Mouse (Mus musculus) heart, postnatal 36 days (tissue): ENCODE data around the gene Cdv3. TPM values are rescaled to one million over a fixed set of nuclear protein-coding genes. Genes with fewer than 3 reads are reported as not detected.
A peak's percentile ranks its signal among the peaks of the same experiment; 100 is the strongest.

Experiments used
- DNase-seq, 2 experiments: peaks; one replicate each; pipeline ENCODE4 v3.0.0; 2021 to 2022
- intact Hi-C: fragments of 180-260 bp; cut with DNase I; formaldehyde crosslinking; loops from one replicate; pipeline ENCODE4 v1.15.1; 2025
- total RNA-seq, 2 experiments: library from RNA; stranded (reverse); gene quantifications; 2 replicates each; pipeline ENCODE4 v1.2.3; 2021

Cdv3 gene
- total RNA-seq, 2 experiments from 2014 or later: 120 to 123 TPM

GRCm38 (mm10) chr9:103305332-103306041 is 60.2 kb downstream of the Cdv3 start:
- intact Hi-C loops: loop anchor here (2.0 to 10.0 kb wide), 4 partner anchors 61 to 681 kb away; partner anchors contain the start of genes Anapc13 and Cep63

DNA sequence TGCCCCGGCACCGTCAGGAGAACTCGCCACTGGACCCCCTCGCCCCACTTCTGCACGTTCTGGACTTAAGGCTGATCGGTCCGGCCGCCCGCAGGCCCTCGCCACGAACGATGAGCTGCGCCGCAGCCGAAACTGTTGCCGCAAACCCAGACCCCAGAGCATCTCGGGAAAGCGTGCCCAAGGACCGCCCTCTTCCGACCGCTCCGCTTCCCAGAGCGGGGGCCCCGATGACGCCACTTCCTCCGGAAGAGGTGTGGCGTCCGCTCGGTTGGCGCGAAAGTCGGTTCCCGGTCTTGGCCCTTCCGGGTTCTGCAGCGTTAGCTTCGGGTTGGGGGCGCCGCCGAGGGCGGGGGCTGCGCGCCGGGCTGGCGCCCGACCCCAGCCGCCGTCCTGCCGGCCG is 60.7 kb downstream of the Cdv3 start, which contains the start of the genes 1300017J02Rik and Topbp1:
1300017J02Rik (minus strand) TSS at position 156 of the 400 bp plus-strand sequence.
Topbp1 (plus strand) TSS at position 289 of the 400 bp plus-strand sequence.
- DNase-seq: peak; percentile 92 to 94
- intact Hi-C loops: loop anchor here (2.0 to 10.0 kb wide), 5 partner anchors 62 to 680 kb away; partner anchors contain the start of genes Anapc13 and Cep63

More at GRCm38 (mm10) chr9:103305332-103306041, 60.2 kb downstream of the Cdv3 start:
- DNase-seq: no peak

Other genes with a start within 250 kb of the Cdv3 start
- gene Srprb, start 163.7 kb downstream of the Cdv3 start, total RNA-seq: 10 to 100 TPM; 16.0 to 16.6 TPM
- 1 to 10 TPM; 6.7 to 8.7 TPM for gene Gm20425, start 135.5 kb downstream of the Cdv3 start, total RNA-seq
- 10 to 100 TPM; 53.3 to 56.3 TPM for gene Trf, start 135.4 kb downstream of the Cdv3 start, total RNA-seq
- not detected for gene 1300017J02Rik, start 60.8 kb downstream of the Cdv3 start, total RNA-seq
- gene Topbp1, start 60.6 kb downstream of the Cdv3 start, total RNA-seq: 10 to 100 TPM in 1 of 2 experiments, 1 to 10 TPM in 1; 9.1 to 13.2 TPM
- under 1 TPM; 0.28 to 0.60 TPM for gene Bfsp2, start 114.6 kb upstream of the Cdv3 start, total RNA-seq